Mouse (Mus musculus): Measurements from ENCODE around the gene Zfp383.

DNA sequence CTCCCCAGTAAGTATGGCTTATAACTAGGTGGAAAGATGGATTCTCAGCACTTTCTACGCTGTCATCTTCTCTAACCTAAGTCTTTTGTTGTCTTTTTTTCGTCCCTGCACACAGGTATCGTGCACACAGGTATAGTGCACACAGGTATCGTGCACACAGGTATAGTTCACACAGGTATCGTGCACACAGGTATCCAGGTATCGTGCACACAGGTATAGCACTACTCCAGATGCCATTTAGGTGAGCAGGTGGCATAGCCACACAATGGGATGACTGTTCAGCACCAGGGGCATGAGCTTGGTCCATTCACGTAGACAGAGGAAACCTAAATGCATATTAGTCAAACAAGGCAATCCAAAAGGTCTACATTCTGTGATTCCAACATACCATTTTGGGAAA is 17.5 kb upstream of the Zfp383 start:
- no peak for TF ChIP-seq CTCF (IDR thresholded peaks at IDR 0.05; ENCODE audit: borderline replicate concordance, control insufficient read depth, extremely low read depth, insufficient read depth, low read length, poor library complexity)
- TF ChIP-seq POLR2A (IDR thresholded peaks at IDR 0.05; ENCODE audit: control insufficient read depth, extremely low read depth, insufficient read depth, low read length, poor library complexity) = no peak
